Mouse (Mus musculus) gastrocnemius, adult 18-20 months (tissue): ENCODE measurements at regions not wholly inside any gene's neighbourhood (a gene's known extent, or its start where the extent isn't known, plus 50 kb on each side); places are given as distances from the start of the nearest gene placed in this dataset.

ENCODE experiments used
- DNase-seq: peaks from one replicate; pipeline ENCODE4 v3.0.0; 2021; ENCODE audit warnings: low spot score

DNA sequence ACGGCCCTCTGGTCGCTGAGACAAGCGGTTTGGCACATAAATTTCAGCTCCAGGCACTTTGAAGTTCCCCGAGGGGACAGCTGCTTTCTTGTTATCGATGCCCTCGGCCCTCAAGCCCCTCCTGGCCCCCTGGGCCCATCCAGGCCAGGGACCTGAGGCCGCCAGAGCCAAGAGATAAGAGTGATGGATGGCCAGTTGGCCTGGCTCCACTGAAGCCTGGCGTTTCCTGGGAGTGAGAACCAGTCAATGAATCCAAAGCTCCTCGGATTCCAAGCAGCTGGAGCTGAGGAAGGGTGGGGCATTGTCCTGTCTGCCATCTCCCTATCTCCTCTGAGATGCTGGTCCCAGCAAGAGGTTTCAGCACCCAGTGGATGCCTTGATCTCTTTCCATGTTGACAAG, 71.6 kb upstream of the Hand1 start:
- no peak for DNase-seq

DNA sequence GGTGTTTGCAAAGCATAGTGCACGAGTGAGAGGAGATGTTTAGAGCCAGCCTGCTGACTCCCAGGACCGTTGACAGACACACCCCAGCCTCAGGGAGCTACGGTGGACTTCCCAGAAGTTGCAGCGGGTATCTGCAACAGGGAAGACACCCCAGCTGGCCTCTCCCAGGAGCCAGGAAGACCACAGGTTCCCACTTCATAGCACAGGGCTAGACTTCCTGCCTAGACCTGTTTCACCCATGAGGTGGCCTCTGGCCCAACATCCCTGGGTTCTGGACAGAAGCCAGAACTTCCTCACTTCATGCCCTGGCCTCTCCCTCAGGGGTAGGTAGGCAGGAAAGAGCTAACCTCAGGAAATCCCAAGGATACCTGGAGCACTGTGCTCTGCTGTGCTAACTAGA, 66.7 kb upstream of the Hand1 start:
- no peak for DNase-seq

GRCm38 (mm10) chr11:57895497-57895896, 62.9 kb upstream of the Hand1 start:
- no peak for DNase-seq

DNA sequence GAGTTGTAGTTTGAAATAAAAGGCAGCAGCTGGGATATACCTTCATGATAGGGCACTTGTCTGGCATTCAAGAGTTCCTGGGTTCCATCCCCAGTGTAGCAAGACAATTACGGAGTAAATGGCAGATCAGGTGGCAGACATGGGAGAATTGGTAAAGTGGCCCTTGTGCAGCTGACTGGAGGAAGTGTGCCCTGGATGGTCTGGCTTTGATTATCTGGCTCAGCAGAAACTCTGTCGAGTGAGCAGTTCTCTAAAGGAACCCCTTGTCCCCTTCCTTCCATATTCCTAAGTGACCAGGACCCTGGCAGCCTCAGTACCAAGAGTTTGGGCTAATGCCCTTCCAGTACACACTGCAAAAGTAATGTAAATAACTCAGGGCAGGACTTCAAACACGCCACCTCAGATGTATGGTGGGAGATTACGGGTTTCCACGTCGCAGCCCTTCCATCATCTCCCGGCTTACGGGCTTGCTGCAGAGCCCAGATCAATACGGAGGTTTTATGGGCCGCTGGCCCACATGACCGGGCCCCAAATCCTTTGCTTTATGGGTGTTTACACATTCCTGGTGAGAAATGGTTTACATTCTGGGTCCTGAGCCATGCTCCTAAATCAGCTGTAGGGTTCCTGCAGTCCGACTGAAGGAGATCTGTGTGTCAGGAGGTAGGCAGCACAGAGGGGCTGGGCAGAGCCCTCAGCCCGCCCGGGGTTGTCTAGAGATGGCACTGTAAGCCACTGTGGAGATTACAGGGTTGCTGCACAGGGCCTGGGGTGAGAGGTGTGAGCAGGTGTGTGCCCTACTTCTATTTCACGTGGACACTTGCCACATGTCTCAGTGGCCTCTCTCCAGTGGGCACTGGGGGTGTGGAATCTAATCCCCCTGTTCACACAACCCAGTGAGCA, 50.4 kb upstream of the Hand1 start:
- DNase-seq = no peak
